Mouse (Mus musculus): ENCODE measurements at regions not wholly inside any gene's neighbourhood (a gene's known extent, or its start where the extent isn't known, plus 50 kb on each side); places are given as distances from the start of the nearest gene placed in this dataset.

DNA sequence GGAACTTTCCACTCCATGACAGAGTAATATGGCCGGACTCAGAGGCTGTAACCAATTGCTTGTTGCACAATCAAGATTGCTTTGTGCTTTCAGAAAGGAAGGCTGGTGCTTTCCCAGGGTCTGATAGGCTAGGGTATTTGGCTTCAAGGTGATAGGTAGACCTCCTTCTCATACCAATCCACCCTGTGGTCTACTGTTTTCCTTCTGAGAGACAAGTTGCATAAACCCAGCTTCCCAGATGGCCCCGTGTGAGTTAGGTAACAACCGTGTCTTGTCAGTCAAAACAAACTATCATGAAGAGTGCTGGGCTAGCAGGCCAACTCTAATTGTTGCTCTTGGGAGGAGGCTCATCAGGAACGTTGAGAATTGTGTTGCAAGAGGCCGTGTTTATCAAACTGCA, 337.2 kb downstream of the Gadd45g start:
- Histone ChIP-seq H3K27me3 (no peaks in the 10 kb centered on the region), H3K4me1 (peaks cover 9% of the 10 kb centered on the region), H3K4me2 (replicated peaks) (no peak overlapping the region), H3K9ac (no peak overlapping the region), H3K9me3 (replicated peaks) (no peaks in the 10 kb centered on the region), H3K4me3 (replicated peaks) (no peak overlapping the region), H3K27ac (replicated peaks) (no peak overlapping the region), H3K36me3 (no peaks in the 10 kb centered on the region)
- 52% methylated on average over 5 of the region's 5 CpGs for WGBS
- ATAC-seq (ENCODE audit: insufficient number of reproducible peaks, low FRiP score, low TSS enrichment, low read depth) = no peak

GRCm38 (mm10) chr13:52185574-52185973, 339.1 kb downstream of the Gadd45g start:
- Histone ChIP-seq H3K27me3 (no peaks in the 10 kb centered on the region), H3K36me3 (no peaks in the 10 kb centered on the region), H3K9me3 (replicated peaks) (no peaks in the 10 kb centered on the region), H3K9ac (no peak overlapping the region), H3K4me3 (replicated peaks) (no peak overlapping the region), H3K4me2 (replicated peaks) (no peak overlapping the region), H3K27ac (replicated peaks) (no peak overlapping the region), H3K4me1 (peaks cover 13% of the 10 kb centered on the region)
- 57% methylated on average over 1 of the region's 1 CpGs for WGBS
- ATAC-seq (ENCODE audit: insufficient number of reproducible peaks, low FRiP score, low TSS enrichment, low read depth) = no peak

GRCm38 (mm10) chr13:52187841-52188604, 341.5 kb downstream of the Gadd45g start:
- no peak for ATAC-seq (ENCODE audit: insufficient number of reproducible peaks, low FRiP score, low TSS enrichment, low read depth)
- Histone ChIP-seq H3K36me3 (no peaks in the 10 kb centered on the region), H3K4me2 (replicated peaks) (no peak overlapping the region), H3K9me3 (replicated peaks) (no peaks in the 10 kb centered on the region), H3K4me3 (replicated peaks) (no peak overlapping the region), H3K9ac (no peak overlapping the region), H3K27me3 (no peaks in the 10 kb centered on the region), H3K27ac (replicated peaks) (no peak overlapping the region), H3K4me1 (peaks cover 13% of the 10 kb centered on the region)
- WGBS = 84% methylated on average over 8 of the region's 8 CpGs

DNA sequence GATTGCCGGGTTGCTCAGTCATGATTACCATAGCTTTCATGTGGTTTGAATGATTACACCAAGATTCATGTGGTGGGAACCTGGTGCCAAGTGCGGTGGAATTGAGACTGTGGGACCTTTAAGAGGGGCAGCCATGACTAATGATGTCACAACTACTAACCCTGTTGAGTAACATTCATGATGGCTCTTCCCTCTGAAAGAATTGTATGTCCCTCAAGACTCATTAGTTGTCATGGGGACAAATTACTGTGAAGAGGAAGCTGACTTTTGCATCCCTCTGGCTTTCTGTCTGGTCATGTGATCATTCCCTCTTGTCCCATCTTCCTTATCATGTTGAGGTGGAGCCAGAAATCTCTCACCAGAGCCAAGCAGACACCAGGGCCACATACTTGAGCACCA, 342.1 kb downstream of the Gadd45g start:
- 0 out of 2 replicates have a peak, but pooled peaks have one; percentile 39 for ATAC-seq (ENCODE audit: insufficient number of reproducible peaks, low FRiP score, low TSS enrichment, low read depth)
- Histone ChIP-seq H3K36me3 (no peaks in the 10 kb centered on the region), H3K4me3 (replicated peaks) (no peak overlapping the region), H3K27me3 (no peaks in the 10 kb centered on the region), H3K9ac (no peak overlapping the region), H3K9me3 (replicated peaks) (no peaks in the 10 kb centered on the region), H3K27ac (replicated peaks) (no peak overlapping the region), H3K4me1 (peaks cover 13% of the 10 kb centered on the region), H3K4me2 (replicated peaks) (no peak overlapping the region)
- WGBS = 46% methylated on average over 2 of the region's 2 CpGs

GRCm38 (mm10) chr13:52189382-52189923, 341.6 kb downstream of the Diras2 start:
- Histone ChIP-seq H3K4me1 (peaks cover 13% of the 10 kb centered on the region), H3K4me3 (replicated peaks) (no peak overlapping the region), H3K36me3 (no peaks in the 10 kb centered on the region), H3K9me3 (replicated peaks) (no peaks in the 10 kb centered on the region), H3K4me2 (replicated peaks) (no peak overlapping the region), H3K27me3 (no peaks in the 10 kb centered on the region), H3K9ac (no peak overlapping the region), H3K27ac (replicated peaks) (no peak overlapping the region)
- whole genome bisulfite sequencing = 59% methylated on average over 10 of the region's 10 CpGs
- ATAC-seq (ENCODE audit: insufficient number of reproducible peaks, low FRiP score, low TSS enrichment, low read depth) = no peak

DNA sequence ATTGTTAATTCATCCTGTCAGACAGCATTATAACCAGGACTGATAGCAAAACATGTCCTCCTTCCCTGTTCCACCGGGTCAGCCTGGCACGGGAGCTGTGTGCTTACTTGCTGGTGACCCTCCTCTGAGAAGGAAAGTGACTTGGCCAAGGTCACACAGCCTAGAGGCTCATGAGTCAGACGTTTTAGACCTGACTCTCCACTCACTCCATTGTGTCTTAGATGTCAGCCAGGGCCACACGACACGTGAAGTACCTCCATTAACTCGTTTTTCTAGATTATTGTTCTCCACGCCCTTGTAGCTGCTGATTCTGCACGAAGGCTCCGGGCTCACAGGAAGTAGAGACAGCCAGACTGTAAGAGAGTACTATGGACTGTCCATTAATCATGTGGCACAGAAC, 340.8 kb downstream of the Diras2 start:
- Histone ChIP-seq H3K27ac (replicated peaks) (no peak overlapping the region), H3K4me3 (replicated peaks) (no peak overlapping the region), H3K4me2 (replicated peaks) (no peak overlapping the region), H3K4me1 (peaks cover 13% of the 10 kb centered on the region), H3K36me3 (no peaks in the 10 kb centered on the region), H3K9me3 (replicated peaks) (no peaks in the 10 kb centered on the region), H3K9ac (no peak overlapping the region), H3K27me3 (no peaks in the 10 kb centered on the region)
- 67% methylated on average over 9 of the region's 9 CpGs for WGBS
- no peak for ATAC-seq (ENCODE audit: insufficient number of reproducible peaks, low FRiP score, low TSS enrichment, low read depth)

- Histone ChIP-seq H3K4me3 (replicated peaks) (no peak overlapping the region), H3K4me2 (replicated peaks) (no peak overlapping the region), H3K27ac (replicated peaks) (no peak overlapping the region), H3K9ac (no peak overlapping the region), H3K9me3 (replicated peaks) (no peaks in the 10 kb centered on the region), H3K4me1 (peaks cover 13% of the 10 kb centered on the region), H3K36me3 (no peaks in the 10 kb centered on the region), H3K27me3 (no peaks in the 10 kb centered on the region)
- 85% methylated on average over 15 of the region's 15 CpGs for WGBS
- ATAC-seq (ENCODE audit: insufficient number of reproducible peaks, low FRiP score, low TSS enrichment, low read depth) = no peak
Measured at GRCm38 (mm10) chr13:52190848-52191590, 340.1 kb downstream of the Diras2 start.

DNA sequence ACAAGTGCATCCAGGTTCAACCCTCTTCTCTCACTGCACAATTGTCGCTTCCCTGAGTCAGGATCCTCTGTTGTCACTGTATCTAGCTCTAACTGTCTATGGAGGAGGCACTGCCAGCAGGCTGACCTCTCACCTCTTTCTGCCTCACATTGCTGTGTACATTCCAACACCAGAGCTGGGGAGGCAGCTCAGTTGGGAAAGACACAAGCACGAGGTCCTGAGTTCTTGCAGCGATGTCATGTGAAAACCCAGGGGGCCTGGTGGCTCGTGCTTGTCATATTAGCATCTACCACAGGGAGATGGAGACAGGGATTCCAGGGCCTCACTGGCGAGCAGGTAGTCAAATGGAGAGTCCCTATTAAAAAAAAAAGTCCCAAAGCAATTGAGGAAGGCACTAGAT, 334.2 kb downstream of the Diras2 start:
- Histone ChIP-seq H3K27ac (replicated peaks) (no peak overlapping the region), H3K36me3 (no peaks in the 10 kb centered on the region), H3K9ac (no peak overlapping the region), H3K9me3 (replicated peaks) (no peaks in the 10 kb centered on the region), H3K27me3 (no peaks in the 10 kb centered on the region), H3K4me3 (replicated peaks) (no peak overlapping the region), H3K4me2 (replicated peaks) (no peak overlapping the region), H3K4me1 (no peaks in the 10 kb centered on the region)
- WGBS = 63% methylated on average over 5 of the region's 5 CpGs
- no peak for ATAC-seq (ENCODE audit: insufficient number of reproducible peaks, low FRiP score, low TSS enrichment, low read depth)

DNA sequence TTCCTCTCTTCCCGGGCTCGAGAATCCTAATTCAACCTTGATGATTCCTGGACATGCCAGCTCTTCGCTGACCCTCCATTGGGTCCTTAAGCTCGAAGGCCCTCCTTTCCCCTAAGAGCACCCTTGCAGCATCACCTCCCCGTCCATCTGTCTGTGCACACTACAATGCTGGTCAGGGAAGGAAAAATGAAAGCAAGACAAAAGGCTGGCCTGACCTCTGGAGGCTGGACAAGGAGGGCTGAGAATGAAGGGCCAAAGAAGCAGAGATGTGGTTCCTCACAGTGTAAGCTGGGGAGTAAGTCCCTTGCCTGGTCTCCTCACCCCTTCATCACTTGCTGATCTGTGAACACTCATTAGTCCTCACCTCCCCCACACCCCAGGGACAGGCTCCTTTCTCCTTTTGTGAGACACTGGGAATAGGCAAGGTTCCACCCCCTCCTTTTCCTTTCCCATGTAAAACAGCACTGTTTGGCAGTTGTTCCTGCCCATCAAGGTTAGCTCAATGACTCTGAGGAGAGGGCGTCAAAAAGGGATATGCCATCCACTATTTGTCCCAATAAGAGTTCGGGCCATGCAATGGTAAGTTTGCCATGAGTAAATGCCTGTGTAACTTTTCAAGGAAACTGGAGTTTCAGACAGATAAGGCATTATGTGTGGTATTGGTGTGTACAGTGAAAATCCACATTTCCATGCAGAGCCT, 332.3 kb downstream of the Diras2 start:
- Histone ChIP-seq H3K9ac (no peak overlapping the region), H3K27ac (replicated peaks) (no peak overlapping the region), H3K27me3 (no peaks in the 10 kb centered on the region), H3K4me2 (replicated peaks) (no peak overlapping the region), H3K9me3 (replicated peaks) (no peaks in the 10 kb centered on the region), H3K4me3 (replicated peaks) (no peak overlapping the region), H3K36me3 (no peaks in the 10 kb centered on the region), H3K4me1 (no peaks in the 10 kb centered on the region)
- ATAC-seq (ENCODE audit: insufficient number of reproducible peaks, low FRiP score, low TSS enrichment, low read depth) = no peak
- 76% methylated on average over 7 of the region's 7 CpGs for WGBS

- no peak for ATAC-seq (ENCODE audit: insufficient number of reproducible peaks, low FRiP score, low TSS enrichment, low read depth)
- H3K4me1 ChIP-seq = no peaks in the 10 kb centered on the region
- no peaks in the 10 kb centered on the region for H3K36me3 ChIP-seq
- no peak overlapping the region for H3K27ac ChIP-seq (replicated peaks)
- no peaks in the 10 kb centered on the region for H3K27me3 ChIP-seq
- H3K4me3 ChIP-seq (replicated peaks) = no peak overlapping the region
- no peaks in the 10 kb centered on the region for H3K9me3 ChIP-seq (replicated peaks)
- H3K4me2 ChIP-seq (replicated peaks) = no peak overlapping the region
- H3K9ac ChIP-seq = no peak overlapping the region
- WGBS = 80% methylated on average over 1 of the region's 1 CpGs
Measured at GRCm38 (mm10) chr13:52202372-52202771, 328.7 kb downstream of the Diras2 start.

- H3K27me3 ChIP-seq = no peaks in the 10 kb centered on the region
- no peak for ATAC-seq (ENCODE audit: insufficient number of reproducible peaks, low FRiP score, low TSS enrichment, low read depth)
- WGBS = 70% methylated on average over 4 of the region's 4 CpGs
- H3K27ac ChIP-seq (replicated peaks) = no peak overlapping the region
- no peaks in the 10 kb centered on the region for H3K4me1 ChIP-seq
- no peak overlapping the region for H3K4me2 ChIP-seq (replicated peaks)
- H3K36me3 ChIP-seq = no peaks in the 10 kb centered on the region
- H3K4me3 ChIP-seq (replicated peaks) = no peak overlapping the region
- no peak overlapping the region for H3K9ac ChIP-seq
- H3K9me3 ChIP-seq (replicated peaks) = no peaks in the 10 kb centered on the region
Measured at GRCm38 (mm10) chr13:52205951-52206350, 325.1 kb downstream of the Diras2 start.

All from embryonic facial prominence, embryonic 15.5 days (tissue).